Mouse (Mus musculus): Measurements from ENCODE around the gene Pyroxd2.
"Not testable (repeated sequence)": the region's sequence is repeated elsewhere in the genome, so short reads cannot be mapped to it uniquely, and the experiment has no call there.

Gene Pyroxd2

GRCm38 (mm10) chr19:42752363-42752931 lies at the start of gene Pyroxd2:
Gene Pyroxd2 (minus strand): TSS chr19:42752775.
- in situ Hi-C loops (cut with MboI; ENCODE audit: low pct_unique_long_range_greater_than_20kb in 1 of 2, low sequenced_read_pairs in 2 of 2, unreplicated experiment in 1 of 2) = loop anchor here in 1 of 2 experiments (25.0 kb wide), 1 partner anchor 440 kb away; no protein-coding TSS in a partner anchor

GRCm38 (mm10) chr19:42797866-42798265 lies 45.3 kb upstream of the Pyroxd2 start:
- in situ Hi-C loops (cut with MboI; ENCODE audit: low pct_unique_long_range_greater_than_20kb in 1 of 2, low sequenced_read_pairs in 2 of 2, unreplicated experiment in 1 of 2) = loop anchor here (10.0 kb wide), 2 partner anchors 507 to 617 kb away; no protein-coding TSS in a partner anchor

GRCm38 (mm10) chr19:42795801-42796200 lies 43.2 kb upstream of the Pyroxd2 start:
- in situ Hi-C loops (cut with MboI; ENCODE audit: low pct_unique_long_range_greater_than_20kb in 1 of 2, low sequenced_read_pairs in 2 of 2, unreplicated experiment in 1 of 2) = loop anchor here (10.0 kb wide), 2 partner anchors 509 to 619 kb away; no protein-coding TSS in a partner anchor

GRCm38 (mm10) chr19:42794914-42795613 lies 42.5 kb upstream of the Pyroxd2 start:
- in situ Hi-C loops (cut with MboI; ENCODE audit: low pct_unique_long_range_greater_than_20kb in 1 of 2, low sequenced_read_pairs in 2 of 2, unreplicated experiment in 1 of 2) = loop anchor here (10.0 kb wide), 2 partner anchors 510 to 620 kb away; no protein-coding TSS in a partner anchor

- in situ Hi-C loops (cut with MboI; ENCODE audit: low pct_unique_long_range_greater_than_20kb in 1 of 2, low sequenced_read_pairs in 2 of 2, unreplicated experiment in 1 of 2) = no loop called here
Measured at GRCm38 (mm10) chr19:42788311-42788710, 35.7 kb upstream of the Pyroxd2 start.

GRCm38 (mm10) chr19:42785562-42786220 lies 33.1 kb upstream of the Pyroxd2 start:
- in situ Hi-C loops (cut with MboI; ENCODE audit: low pct_unique_long_range_greater_than_20kb in 1 of 2, low sequenced_read_pairs in 2 of 2, unreplicated experiment in 1 of 2) = no loop called here

GRCm38 (mm10) chr19:42785129-42785528 lies 32.6 kb upstream of the Pyroxd2 start:
- in situ Hi-C loops (cut with MboI; ENCODE audit: low pct_unique_long_range_greater_than_20kb in 1 of 2, low sequenced_read_pairs in 2 of 2, unreplicated experiment in 1 of 2) = no loop called here

GRCm38 (mm10) chr19:42780156-42780538 lies 27.6 kb upstream of the Pyroxd2 start:
- in situ Hi-C loops (cut with MboI; ENCODE audit: low pct_unique_long_range_greater_than_20kb in 1 of 2, low sequenced_read_pairs in 2 of 2, unreplicated experiment in 1 of 2) = not testable (repeated sequence)

GRCm38 (mm10) chr19:42779531-42780155 lies 27.1 kb upstream of the Pyroxd2 start, which contains the start of gene Hps1:
Gene Hps1 (minus strand): TSS chr19:42779978.
- in situ Hi-C loops (cut with MboI; ENCODE audit: low pct_unique_long_range_greater_than_20kb in 1 of 2, low sequenced_read_pairs in 2 of 2, unreplicated experiment in 1 of 2) = no loop called here

- in situ Hi-C loops (cut with MboI; ENCODE audit: low pct_unique_long_range_greater_than_20kb in 1 of 2, low sequenced_read_pairs in 2 of 2, unreplicated experiment in 1 of 2) = no loop called here
Measured at GRCm38 (mm10) chr19:42777801-42778200, 25.2 kb upstream of the Pyroxd2 start.

- in situ Hi-C loops (cut with MboI; ENCODE audit: low pct_unique_long_range_greater_than_20kb in 1 of 2, low sequenced_read_pairs in 2 of 2, unreplicated experiment in 1 of 2) = no loop called here
Measured at GRCm38 (mm10) chr19:42776813-42777212, 24.2 kb upstream of the Pyroxd2 start.

GRCm38 (mm10) chr19:42770141-42770872 lies 17.7 kb upstream of the Pyroxd2 start:
- in situ Hi-C loops (cut with MboI; ENCODE audit: low pct_unique_long_range_greater_than_20kb in 1 of 2, low sequenced_read_pairs in 2 of 2, unreplicated experiment in 1 of 2) = loop anchor here in 1 of 2 experiments (25.0 kb wide), 1 partner anchor 458 kb away; no protein-coding TSS in a partner anchor

- in situ Hi-C loops (cut with MboI; ENCODE audit: low pct_unique_long_range_greater_than_20kb in 1 of 2, low sequenced_read_pairs in 2 of 2, unreplicated experiment in 1 of 2) = loop anchor here in 1 of 2 experiments (25.0 kb wide), 1 partner anchor 457 kb away; no protein-coding TSS in a partner anchor
Measured at GRCm38 (mm10) chr19:42769648-42770047, 17.1 kb upstream of the Pyroxd2 start.

GRCm38 (mm10) chr19:42767361-42767760 lies 14.8 kb upstream of the Pyroxd2 start:
- in situ Hi-C loops (cut with MboI; ENCODE audit: low pct_unique_long_range_greater_than_20kb in 1 of 2, low sequenced_read_pairs in 2 of 2, unreplicated experiment in 1 of 2) = loop anchor here in 1 of 2 experiments (25.0 kb wide), 1 partner anchor 455 kb away; no protein-coding TSS in a partner anchor

- in situ Hi-C loops (cut with MboI; ENCODE audit: low pct_unique_long_range_greater_than_20kb in 1 of 2, low sequenced_read_pairs in 2 of 2, unreplicated experiment in 1 of 2) = loop anchor here in 1 of 2 experiments (25.0 kb wide), 1 partner anchor 452 kb away; no protein-coding TSS in a partner anchor
Measured at GRCm38 (mm10) chr19:42764398-42764797, 11.8 kb upstream of the Pyroxd2 start.

- in situ Hi-C loops (cut with MboI; ENCODE audit: low pct_unique_long_range_greater_than_20kb in 1 of 2, low sequenced_read_pairs in 2 of 2, unreplicated experiment in 1 of 2) = loop anchor here in 1 of 2 experiments (25.0 kb wide), 1 partner anchor 444 kb away; no protein-coding TSS in a partner anchor
Measured at GRCm38 (mm10) chr19:42756671-42757070, 4.1 kb upstream of the Pyroxd2 start.

GRCm38 (mm10) chr19:42755148-42755870 lies 2.7 kb upstream of the Pyroxd2 start:
- in situ Hi-C loops (cut with MboI; ENCODE audit: low pct_unique_long_range_greater_than_20kb in 1 of 2, low sequenced_read_pairs in 2 of 2, unreplicated experiment in 1 of 2) = loop anchor here in 1 of 2 experiments (25.0 kb wide), 1 partner anchor 443 kb away; no protein-coding TSS in a partner anchor
